Comparison of ENCODE assay signal across 14 mouse cellular contexts in genomic region chr5:37212938-37213708, GRCm38 (mm10). TPM values are rescaled to one million over a fixed set of nuclear protein-coding genes. Genes with fewer than 3 reads are reported as not detected.
"Had no signal": no experiment of that assay in that cellular context is flagged by ENCODE, and none has a peak within 500 bp of the region (broad histone marks: within the 10 kb centered on the region; RNA-seq: fewer than 3 reads in every experiment).

No protein-coding gene starts in this region.

- H3K4me1 ChIP-seq: intestine, embryonic 15.5 days; kidney, embryonic 15.5 days; limb, embryonic 15.5 days; liver, embryonic 12.5 days; megakaryocyte, embryonic 14.5 days; midbrain, embryonic 15.5 days had no signal

- H3K4me2 ChIP-seq: intestine, embryonic 15.5 days; kidney, embryonic 15.5 days; limb, embryonic 15.5 days; liver, embryonic 12.5 days; lung, embryonic 14.5 days; midbrain, embryonic 11.5 days; midbrain, embryonic 15.5 days had no signal

- H3K9ac ChIP-seq: intestine, embryonic 15.5 days; kidney, embryonic 15.5 days; limb, embryonic 15.5 days; liver, embryonic 12.5 days; lung, embryonic 14.5 days; midbrain, embryonic 15.5 days had no signal

- H3K4me3 ChIP-seq: intestine, embryonic 15.5 days; kidney, embryonic 15.5 days; limb, embryonic 15.5 days; liver, embryonic 12.5 days; megakaryocyte, embryonic 14.5 days; midbrain, embryonic 15.5 days had no signal

- H3K27me3 ChIP-seq: intestine, embryonic 15.5 days; kidney, embryonic 15.5 days; limb, embryonic 15.5 days; liver, embryonic 12.5 days; megakaryocyte, embryonic 14.5 days; midbrain, embryonic 15.5 days had no signal

- H3K36me3 ChIP-seq: intestine, embryonic 15.5 days; kidney, embryonic 15.5 days; limb, embryonic 15.5 days; liver, embryonic 12.5 days; midbrain, embryonic 15.5 days had no signal

- H3K9me3 ChIP-seq: intestine, embryonic 15.5 days; kidney, embryonic 15.5 days; limb, embryonic 15.5 days; liver, embryonic 12.5 days; midbrain, embryonic 15.5 days had no signal

- DNase-seq: kidney, adult 2 months; kidney, postnatal 14 days; lung, embryonic 14.5 days; lung, postnatal 10 days; retina, postnatal 1 day; thymus, postnatal 36 days had no signal

- ATAC-seq: intestine, embryonic 15.5 days; liver, embryonic 12.5 days; midbrain, embryonic 15.5 days had no signal

- H3K27ac ChIP-seq: intestine, embryonic 15.5 days; kidney, embryonic 15.5 days; limb, embryonic 15.5 days; liver, embryonic 12.5 days; macrophage; midbrain, embryonic 15.5 days had no signal

RNA-seq across cellular contexts. Expression of gene Crmp1, which starts 28.6 kb away (rescaled TPM):
- polyA plus RNA-seq: macrophage had no signal
